Mouse (Mus musculus) spleen, postnatal 4 days (tissue): ENCODE measurements around the gene Ets2.
"Not testable (repeated sequence)": the region's sequence is repeated elsewhere in the genome, so short reads cannot be mapped to it uniquely, and the experiment has no call there.

Experiments used
- DNase-seq, 2 experiments: peaks; one replicate each; pipeline ENCODE4 v3.0.0; 2022; ENCODE audit warnings: low spot score in 2 of 2

Ets2 gene

DNA sequence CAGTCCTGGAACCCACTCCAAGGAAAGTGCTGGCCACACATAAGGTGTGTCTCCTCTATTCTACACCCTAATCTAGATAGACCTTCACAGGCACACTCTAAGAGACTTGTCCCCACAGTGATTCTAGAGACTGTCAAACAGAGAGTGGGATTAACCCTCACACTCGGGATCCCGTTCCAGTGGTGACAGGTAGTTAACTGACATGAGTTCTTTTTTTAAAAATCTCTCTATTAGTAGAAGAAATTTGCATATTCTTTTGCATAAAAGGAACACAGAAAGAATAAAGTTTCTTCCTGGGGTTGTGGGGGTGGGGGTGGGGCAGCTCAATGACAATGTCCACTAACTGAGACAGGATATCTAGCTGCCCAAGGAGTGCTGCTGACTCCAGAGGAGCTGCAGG lies 32.9 kb downstream of the Ets2 start:
- no peak for DNase-seq

DNA sequence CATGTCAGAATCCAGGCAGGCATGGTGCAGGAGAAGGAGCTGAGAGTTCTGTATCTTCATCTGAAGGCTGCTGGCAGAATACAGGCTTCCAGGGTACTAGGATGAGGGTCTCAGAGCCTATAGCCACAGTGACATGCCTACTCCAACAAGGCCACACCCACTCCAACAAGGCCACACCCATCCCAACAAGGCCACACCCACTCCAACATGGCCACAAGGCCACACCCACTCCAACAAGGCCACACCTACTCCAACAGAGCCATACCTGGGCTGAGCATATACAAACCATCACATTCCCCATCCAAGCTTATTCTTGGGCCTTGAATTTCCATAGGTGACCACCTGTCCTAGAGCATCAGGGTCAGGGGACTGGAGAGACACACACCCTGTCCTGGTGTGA lies 34.2 kb downstream of the Ets2 start:
- DNase-seq: no peak

- DNase-seq: no peak
Measured at GRCm38 (mm10) chr16:95736470-95736869, 34.6 kb downstream of the Ets2 start.

DNA sequence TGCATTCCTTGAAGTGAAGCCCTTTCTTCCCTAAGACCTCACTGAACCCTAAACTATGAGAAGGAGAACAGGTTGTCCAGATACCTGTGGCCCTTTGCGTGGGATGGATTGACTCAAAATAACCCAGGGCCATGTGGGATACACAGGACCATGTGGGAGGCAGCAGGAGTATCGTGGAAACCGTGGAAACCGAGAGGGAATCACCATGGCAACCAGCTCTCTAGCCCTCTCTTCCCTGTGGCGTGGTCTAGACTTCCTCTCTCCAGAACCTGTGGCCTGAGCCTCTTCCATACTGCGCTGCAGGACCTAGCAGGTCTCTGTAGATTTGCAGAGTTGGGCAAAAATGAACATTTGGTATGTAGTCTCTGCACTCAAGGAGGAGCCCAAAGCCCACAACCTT lies 37.6 kb downstream of the Ets2 start:
- DNase-seq: no peak

DNA sequence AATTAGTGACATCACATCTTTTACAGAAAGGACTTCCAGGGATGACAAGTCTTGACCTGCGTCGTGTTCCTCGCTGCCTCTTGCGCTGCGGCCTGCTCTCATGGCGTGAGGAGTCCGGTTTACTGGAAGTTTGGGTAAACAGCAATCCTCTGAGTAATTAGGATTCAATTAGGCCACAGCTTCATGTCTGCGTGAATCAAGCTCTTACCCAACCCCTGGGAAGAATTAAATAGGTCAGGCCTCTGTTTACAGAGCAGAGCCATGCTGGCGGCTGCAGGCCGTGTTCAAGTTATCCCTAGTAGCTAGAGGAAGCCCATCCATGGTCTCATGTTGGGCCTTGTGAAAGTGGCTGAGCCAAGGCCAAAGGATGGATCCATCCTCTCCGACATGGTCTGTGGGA lies 39.5 kb downstream of the Ets2 start:
- DNase-seq: no peak

DNA sequence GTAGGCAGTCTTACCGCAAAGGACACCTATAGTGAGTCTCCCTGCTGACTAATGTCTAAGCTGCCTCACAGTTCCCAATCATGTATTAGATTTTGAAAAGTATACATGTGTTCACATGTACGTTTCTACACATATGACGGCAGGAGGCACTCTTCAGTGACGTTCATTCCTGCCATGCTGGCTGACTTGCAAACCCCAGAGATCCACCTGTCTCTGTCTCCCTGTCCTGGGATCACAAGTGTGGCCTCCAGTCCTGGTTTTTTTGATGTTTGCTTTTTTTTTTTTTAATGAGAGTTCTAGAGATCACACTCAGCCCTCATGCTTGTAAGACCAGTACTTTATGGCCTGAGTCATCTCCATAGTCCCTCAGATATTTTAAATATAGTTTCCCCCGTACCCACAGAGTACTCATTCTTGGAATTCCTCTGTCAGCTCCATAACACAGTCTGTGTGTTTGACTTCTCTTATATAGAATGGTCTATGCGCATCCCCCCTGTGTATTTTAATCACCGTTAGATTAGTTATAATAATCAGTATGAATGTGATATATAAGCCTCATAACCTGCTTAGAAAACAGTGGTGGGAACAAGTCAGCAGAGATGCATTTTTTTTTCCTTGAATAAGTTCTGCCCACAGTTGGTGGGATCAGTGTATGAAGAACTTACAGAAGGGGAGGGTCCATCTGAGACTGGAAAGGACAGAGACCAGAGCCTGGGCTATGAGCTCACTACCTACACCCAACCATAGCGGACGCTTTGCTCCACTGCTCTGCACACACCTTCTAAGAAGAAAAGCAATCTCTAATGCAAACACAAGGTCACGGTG lies 40.3 kb downstream of the Ets2 start:
- DNase-seq: no peak

DNA sequence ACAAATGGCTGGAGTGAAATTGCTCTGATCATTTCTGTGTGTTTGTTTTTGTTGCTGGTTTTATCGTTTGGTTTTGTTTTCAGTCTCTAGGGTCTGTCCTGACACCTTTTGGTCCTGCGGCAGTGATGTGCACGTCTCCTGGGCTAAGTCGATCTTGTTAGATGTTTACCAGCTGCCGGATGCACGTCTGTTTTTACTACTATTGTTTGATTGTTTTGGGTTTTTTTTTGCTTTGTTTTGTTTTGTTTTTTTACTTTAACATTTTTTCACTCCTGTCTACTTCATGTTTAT lies 40.8 kb downstream of the Ets2 start:
- no peak for DNase-seq

DNA sequence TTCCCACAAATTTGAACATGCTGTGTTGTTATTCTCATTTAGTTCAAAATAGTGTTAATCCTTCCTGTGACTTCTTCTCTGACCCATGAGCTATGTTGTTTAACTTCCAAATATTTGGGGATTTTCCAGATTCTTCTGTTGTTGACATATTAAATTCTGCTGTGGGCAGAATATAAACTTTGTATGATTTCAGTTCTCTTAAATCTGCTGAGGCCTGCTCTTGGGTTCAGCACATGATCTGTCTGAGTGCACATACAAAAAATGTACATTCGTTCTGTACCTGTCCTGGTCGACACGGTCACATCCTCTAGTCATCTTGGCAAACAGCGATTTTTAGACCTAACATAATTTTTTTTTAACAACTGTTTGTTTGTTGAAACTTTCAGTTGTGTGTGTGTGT lies 41.2 kb downstream of the Ets2 start:
- no peak for DNase-seq

DNA sequence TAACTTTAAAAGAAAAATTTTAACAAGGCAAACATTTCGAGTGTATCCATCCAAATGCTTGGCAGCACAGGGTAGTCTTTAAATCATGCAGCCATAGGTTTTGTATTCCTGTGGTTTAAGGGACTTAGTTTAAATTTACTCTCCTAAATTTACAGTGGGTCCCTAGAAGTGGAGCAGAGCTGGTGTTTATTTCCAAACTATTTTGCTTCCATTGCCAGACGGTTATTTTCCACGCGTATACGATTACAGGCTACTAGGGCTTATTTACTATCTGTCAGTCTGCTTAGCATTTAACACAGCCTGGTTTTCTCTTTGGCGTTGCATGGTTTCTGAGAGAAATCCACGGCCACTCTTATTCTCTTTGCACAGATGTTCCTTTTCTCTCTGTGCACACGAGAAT lies 42.9 kb downstream of the Ets2 start:
- no peak for DNase-seq

DNA sequence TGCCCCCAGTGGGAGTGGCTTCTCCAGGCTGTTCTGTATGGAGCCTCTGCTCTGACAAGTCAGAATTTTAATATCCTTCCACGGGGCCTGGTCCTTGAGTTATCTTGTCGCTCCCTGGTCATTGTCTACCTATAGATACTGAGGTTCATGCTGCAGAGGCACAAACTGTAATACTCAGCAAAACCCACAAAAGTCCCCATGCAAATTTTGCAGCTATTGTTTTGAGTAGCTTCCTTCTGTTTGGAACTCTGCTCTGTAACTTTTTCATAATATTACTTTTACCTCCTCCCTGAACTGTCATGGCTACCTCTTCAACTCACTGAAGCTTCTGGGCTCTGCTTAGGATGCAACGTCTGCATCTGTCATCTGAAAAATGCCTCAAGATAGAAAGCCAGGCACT lies 43.8 kb downstream of the Ets2 start:
- DNase-seq: no peak

- no peak for DNase-seq
Measured at GRCm38 (mm10) chr16:95746565-95746964, 44.7 kb downstream of the Ets2 start.

- DNase-seq: no peak
Measured at GRCm38 (mm10) chr16:95749291-95750103, 47.6 kb downstream of the Ets2 start.

- no peak for DNase-seq
Measured at GRCm38 (mm10) chr16:95750211-95750629, 48.3 kb downstream of the Ets2 start.

- no peak for DNase-seq
Measured at GRCm38 (mm10) chr16:95752502-95752901, 50.6 kb downstream of the Ets2 start.

DNA sequence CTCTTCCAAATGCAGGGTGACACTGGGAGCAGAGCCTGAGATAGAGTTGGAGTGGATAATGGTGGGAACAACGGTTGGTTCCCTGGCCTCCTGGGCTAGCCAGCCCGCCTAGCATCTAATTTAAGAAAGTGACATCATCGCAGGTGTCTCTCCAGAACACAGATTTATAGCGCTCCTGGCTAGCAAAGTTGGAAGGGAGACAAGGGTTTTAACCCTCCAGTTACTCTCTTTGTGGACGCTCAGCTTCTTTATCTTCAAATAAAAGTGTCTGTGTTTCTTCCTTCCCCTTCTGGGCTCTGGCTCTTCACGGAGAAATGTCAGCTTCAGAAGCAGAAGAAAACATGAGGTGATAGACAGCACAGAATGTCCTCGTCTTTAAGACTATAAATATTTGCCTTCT lies 51.4 kb downstream of the Ets2 start:
- no peak for DNase-seq

GRCm38 (mm10) chr16:95759151-95759987 lies 57.5 kb downstream of the Ets2 start:
- DNase-seq: no peak

- DNase-seq: no peak
Measured at GRCm38 (mm10) chr16:95759988-95760391, 58.1 kb downstream of the Ets2 start.

DNA sequence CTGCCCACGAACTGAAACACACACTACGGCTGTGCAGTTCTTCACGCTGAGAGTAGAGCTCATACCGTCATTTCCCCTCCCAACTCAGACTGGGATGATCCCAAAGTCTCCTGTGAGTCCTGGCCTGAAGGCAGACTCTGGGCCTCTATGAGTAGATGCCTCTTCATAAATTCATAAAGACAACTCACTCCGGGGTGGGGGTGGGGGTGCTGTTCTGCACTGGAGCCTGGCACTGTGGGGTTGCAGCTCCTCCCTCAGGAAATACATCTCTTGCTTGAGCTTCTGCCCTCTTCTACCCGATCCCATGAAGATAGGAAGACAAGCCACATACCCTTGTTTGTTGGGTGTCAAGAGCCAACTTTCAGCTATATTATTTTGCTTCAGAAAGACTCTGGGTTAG lies 59.9 kb downstream of the Ets2 start:
- no peak for DNase-seq

DNA sequence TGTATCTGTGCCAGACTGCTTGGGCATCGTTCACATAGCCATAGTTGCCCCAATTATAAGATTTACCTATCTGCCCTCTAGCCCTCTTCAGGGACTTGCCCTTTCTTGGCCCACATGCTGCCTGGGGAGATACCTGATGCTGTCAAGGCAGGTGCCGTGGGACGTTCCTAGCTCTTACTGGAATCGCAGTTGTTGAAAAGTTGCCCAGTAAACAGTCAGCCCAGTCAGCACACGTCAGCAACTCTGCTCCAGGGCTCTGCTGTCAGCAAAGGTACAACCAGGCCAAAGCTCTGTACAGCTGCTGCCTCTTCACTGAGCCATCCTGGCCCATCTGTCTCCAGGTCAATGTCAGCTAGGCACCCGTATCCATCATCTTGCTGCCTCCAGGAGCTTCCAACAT lies 61.3 kb downstream of the Ets2 start:
- no peak for DNase-seq

DNA sequence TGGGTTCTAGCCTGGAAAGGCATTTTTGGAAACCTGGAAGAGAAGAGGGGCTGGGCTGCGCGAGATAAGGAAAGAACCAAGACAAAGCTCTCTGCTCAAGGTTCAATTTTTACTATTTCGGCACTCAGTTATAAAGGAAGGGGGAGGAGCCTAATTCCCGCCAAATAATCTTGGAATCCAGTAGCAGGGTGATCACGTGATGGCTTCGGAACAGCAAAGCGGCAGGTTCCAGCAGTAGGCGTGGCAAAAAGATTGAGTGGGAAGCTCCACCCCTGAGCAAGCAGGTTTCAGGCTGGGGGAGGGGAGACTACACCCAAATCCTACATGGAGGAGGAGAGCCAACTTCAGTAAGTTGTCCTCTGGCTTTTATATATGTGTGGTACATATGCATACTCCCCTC lies 62.2 kb downstream of the Ets2 start:
- DNase-seq: not testable (repeated sequence)

GRCm38 (mm10) chr16:95766181-95766580 lies 64.3 kb downstream of the Ets2 start:
- no peak for DNase-seq

- DNase-seq: no peak
Measured at GRCm38 (mm10) chr16:95767246-95767645, 65.4 kb downstream of the Ets2 start.
